Mouse (Mus musculus) erythroblast, embryonic 14.5 days (primary cell): ENCODE results near the gene Mettl17.

Experiments
- GATA1 ChIP-seq: IDR thresholded peaks from 2 replicates; pipeline ENCODE4 v1.6.1; 2012; ENCODE audit warnings: low read length, inconsistent platforms, mixed read lengths
- TAL1 ChIP-seq: IDR thresholded peaks from 3 replicates; pipeline ENCODE4 v1.6.1; 2012; ENCODE audit warnings: low read length, inconsistent platforms, mixed read lengths

GRCm38 (mm10) chr14:51899351-51899750 lies 14.7 kb downstream of the Mettl17 start:
- TF ChIP-seq GATA1 (no peak), TAL1 (no peak)
